Mouse (Mus musculus): ENCODE measurements at regions not wholly inside any gene's neighbourhood (a gene's known extent, or its start where the extent isn't known, plus 50 kb on each side); places are given as distances from the start of the nearest gene placed in this dataset.

DNA sequence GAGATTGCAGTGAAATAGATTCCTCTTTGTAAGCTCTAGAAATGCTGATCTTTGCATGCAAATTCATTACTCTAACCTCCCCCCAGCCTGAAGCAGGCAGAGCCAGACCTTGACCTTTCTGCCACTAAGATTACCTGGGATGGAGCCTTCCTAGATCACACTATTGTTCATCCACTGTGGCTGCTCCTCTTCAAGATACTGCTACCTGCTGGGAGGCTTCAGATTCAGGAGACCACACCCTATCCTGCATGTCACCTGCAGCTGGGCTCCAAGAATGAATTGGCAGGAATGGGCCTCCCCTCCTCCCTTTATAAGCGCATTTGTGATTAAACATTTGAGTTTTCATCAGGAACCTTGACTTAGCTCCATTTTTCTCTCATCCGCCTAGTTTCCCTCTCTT, 1315.2 kb downstream of the Pcdh18 start:
- no peak for TF ChIP-seq CTCF (conservative IDR thresholded peaks at IDR 0.05; ENCODE audit: insufficient read depth, insufficient read length, low read depth, low read length)
- TF ChIP-seq POLR2A (IDR thresholded peaks at IDR 0.05; ENCODE audit: low read depth, low read length) = no peak
